Mouse (Mus musculus): Measurements from ENCODE around the gene Pfdn6. TPM values are rescaled to one million over a fixed set of nuclear protein-coding genes. Genes with fewer than 3 reads are reported as not detected.
A peak's percentile ranks its signal among the peaks of the same experiment; 100 is the strongest.

The Pfdn6 gene
- polyA plus RNA-seq, 1 experiment from 2014 or later = 211 TPM

DNA sequence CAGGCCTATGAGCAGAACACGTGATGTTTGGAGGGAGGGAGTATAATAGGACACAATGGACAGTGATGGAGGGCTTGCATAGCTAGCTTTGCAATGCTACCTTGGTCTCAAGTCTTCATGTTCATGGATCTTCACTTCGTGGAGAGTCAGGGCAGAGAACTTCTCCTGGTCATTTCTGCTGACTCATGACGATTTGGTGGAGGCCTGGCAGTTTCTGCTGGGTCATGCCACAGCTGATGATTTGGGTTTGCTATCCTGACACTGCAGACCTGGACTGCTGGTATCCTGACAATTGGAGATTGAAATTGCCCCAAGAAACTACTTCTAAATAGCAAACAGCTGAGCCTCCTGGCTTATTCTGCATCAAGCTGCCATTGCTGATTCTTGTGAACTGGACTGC, 33.4 kb upstream of the Pfdn6 start:
- H3K9me3 ChIP-seq (replicated peaks; ENCODE audit: control insufficient read depth, low read length) = no peaks in the 10 kb centered on the region
- H3K4me2 ChIP-seq (ENCODE audit: low read depth, low read length) = no peak overlapping the region
- no peak overlapping the region for H3K4me3 ChIP-seq (ENCODE audit: low read depth, low read length)
- no peak overlapping the region for H3K9ac ChIP-seq (replicated peaks; ENCODE audit: low read length)
- ATAC-seq (replicated peaks; ENCODE audit: insufficient number of reproducible peaks, low FRiP score, low TSS enrichment, low read depth) = no peak
- H3K4me1 ChIP-seq (ENCODE audit: control insufficient read depth, insufficient read depth, low read length) = no peaks in the 10 kb centered on the region
- no peak overlapping the region for H3K27ac ChIP-seq (replicated peaks; ENCODE audit: low read depth, low read length)
- DNase-seq (ENCODE audit: low spot score) = no peak
- H3K27me3 ChIP-seq (ENCODE audit: control insufficient read depth, insufficient read depth, low read length) = peaks cover 16% of the 10 kb centered on the region
- 63% methylated on average over 3 of the region's 3 CpGs for WGBS
- no peaks in the 10 kb centered on the region for H3K36me3 ChIP-seq (replicated peaks; ENCODE audit: control insufficient read depth, insufficient read depth, low read depth, low read length)

- DNase-seq (ENCODE audit: low spot score) (peak; percentile 76), ATAC-seq (replicated peaks; ENCODE audit: insufficient number of reproducible peaks, low FRiP score, low TSS enrichment, low read depth) (no peak)
- Histone ChIP-seq H3K9ac (replicated peaks; ENCODE audit: low read length) (no peak overlapping the region), H3K36me3 (replicated peaks; ENCODE audit: control insufficient read depth, insufficient read depth, low read depth, low read length) (no peaks in the 10 kb centered on the region), H3K27ac (replicated peaks; ENCODE audit: low read depth, low read length) (no peak overlapping the region), H3K4me2 (ENCODE audit: low read depth, low read length) (no peak overlapping the region), H3K4me1 (ENCODE audit: control insufficient read depth, insufficient read depth, low read length) (no peaks in the 10 kb centered on the region), H3K27me3 (ENCODE audit: control insufficient read depth, insufficient read depth, low read length) (peaks cover 7% of the 10 kb centered on the region), H3K9me3 (replicated peaks; ENCODE audit: control insufficient read depth, low read length) (no peaks in the 10 kb centered on the region), H3K4me3 (ENCODE audit: low read depth, low read length) (no peak overlapping the region)
- 4% methylated on average over 1 of the region's 1 CpGs for WGBS
Observed at GRCm38 (mm10) chr17:33972691-33973090, 32.5 kb upstream of the Pfdn6 start.

DNA sequence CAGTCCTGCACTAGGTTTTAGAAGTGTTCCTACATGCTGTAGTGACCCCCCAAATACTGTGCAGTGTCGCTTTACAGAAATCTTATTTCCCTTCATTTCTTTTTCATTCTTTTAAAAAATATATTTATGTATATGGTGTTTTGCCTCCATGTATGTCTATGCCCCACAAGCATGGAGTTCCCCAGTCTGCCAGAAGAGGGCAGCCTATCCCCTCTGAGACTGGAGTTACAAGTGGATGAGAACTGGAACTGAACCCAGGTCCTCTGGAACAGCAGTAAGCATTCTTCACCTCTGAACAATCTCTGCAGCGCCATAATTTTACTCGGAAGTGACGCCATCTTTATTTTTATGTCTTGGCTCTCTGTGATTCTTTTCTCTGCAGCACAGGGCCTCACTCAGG, 29.3 kb upstream of the Pfdn6 start:
- no peak for ATAC-seq (replicated peaks; ENCODE audit: insufficient number of reproducible peaks, low FRiP score, low TSS enrichment, low read depth)
- Histone ChIP-seq H3K9ac (replicated peaks; ENCODE audit: low read length) (no peak overlapping the region), H3K4me1 (ENCODE audit: control insufficient read depth, insufficient read depth, low read length) (no peaks in the 10 kb centered on the region), H3K9me3 (replicated peaks; ENCODE audit: control insufficient read depth, low read length) (no peaks in the 10 kb centered on the region), H3K36me3 (replicated peaks; ENCODE audit: control insufficient read depth, insufficient read depth, low read depth, low read length) (no peaks in the 10 kb centered on the region), H3K27me3 (ENCODE audit: control insufficient read depth, insufficient read depth, low read length) (no peaks in the 10 kb centered on the region), H3K27ac (replicated peaks; ENCODE audit: low read depth, low read length) (no peak overlapping the region), H3K4me3 (ENCODE audit: low read depth, low read length) (no peak overlapping the region), H3K4me2 (ENCODE audit: low read depth, low read length) (no peak overlapping the region)
- no peak for DNase-seq (ENCODE audit: low spot score)
- 73% methylated on average over 4 of the region's 4 CpGs for WGBS

DNA sequence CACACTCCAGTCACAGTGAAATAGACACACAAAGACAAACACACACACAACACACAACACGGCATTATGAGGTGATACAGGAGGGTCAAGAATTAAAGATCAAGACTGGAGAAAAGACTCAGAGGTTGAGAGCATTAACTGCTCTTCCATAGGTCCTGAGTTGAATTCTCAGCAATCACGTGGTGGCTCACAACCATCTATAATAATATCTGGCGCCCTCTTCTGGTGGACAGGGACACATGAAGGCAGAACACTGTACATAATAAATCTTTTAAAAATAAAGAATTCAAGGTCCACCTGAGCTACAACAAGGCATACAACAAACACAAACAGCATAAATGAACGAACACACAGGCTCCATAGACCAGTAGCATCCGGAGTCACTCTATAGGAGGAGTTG, 28.8 kb upstream of the Pfdn6 start:
- WGBS = 26% methylated on average over 5 of the region's 5 CpGs
- Histone ChIP-seq H3K4me2 (ENCODE audit: low read depth, low read length) (no peak overlapping the region), H3K4me3 (ENCODE audit: low read depth, low read length) (no peak overlapping the region), H3K9ac (replicated peaks; ENCODE audit: low read length) (no peak overlapping the region), H3K9me3 (replicated peaks; ENCODE audit: control insufficient read depth, low read length) (no peaks in the 10 kb centered on the region), H3K27me3 (ENCODE audit: control insufficient read depth, insufficient read depth, low read length) (no peaks in the 10 kb centered on the region), H3K27ac (replicated peaks; ENCODE audit: low read depth, low read length) (no peak overlapping the region), H3K36me3 (replicated peaks; ENCODE audit: control insufficient read depth, insufficient read depth, low read depth, low read length) (no peaks in the 10 kb centered on the region), H3K4me1 (ENCODE audit: control insufficient read depth, insufficient read depth, low read length) (no peaks in the 10 kb centered on the region)
- DNase-seq (ENCODE audit: low spot score) = peak; percentile 68
- peak; percentile 55 for ATAC-seq (replicated peaks; ENCODE audit: insufficient number of reproducible peaks, low FRiP score, low TSS enrichment, low read depth)

DNA sequence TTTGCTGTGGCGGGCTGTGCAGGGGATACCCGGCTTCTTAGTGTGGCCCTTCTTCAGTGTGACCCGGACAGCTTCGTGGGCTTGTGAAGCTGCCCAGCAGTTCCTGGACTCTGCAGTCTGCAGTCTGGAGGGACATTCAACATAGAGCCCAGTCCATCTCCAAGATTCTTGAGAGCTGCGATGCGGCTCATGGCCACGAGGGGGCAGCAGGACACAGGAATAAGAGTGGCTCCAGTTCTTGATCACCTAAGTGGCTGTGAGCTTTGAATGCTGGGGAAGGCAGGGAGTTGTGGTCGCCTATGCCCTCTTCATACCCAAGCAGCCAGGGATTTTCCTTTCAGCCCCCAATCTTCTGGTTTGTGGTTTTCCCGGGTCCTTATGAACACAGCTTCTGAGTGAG, 28.3 kb upstream of the Pfdn6 start:
- no peak overlapping the region for H3K4me2 ChIP-seq (ENCODE audit: low read depth, low read length)
- H3K36me3 ChIP-seq (replicated peaks; ENCODE audit: control insufficient read depth, insufficient read depth, low read depth, low read length) = no peaks in the 10 kb centered on the region
- no peaks in the 10 kb centered on the region for H3K27me3 ChIP-seq (ENCODE audit: control insufficient read depth, insufficient read depth, low read length)
- ATAC-seq (replicated peaks; ENCODE audit: insufficient number of reproducible peaks, low FRiP score, low TSS enrichment, low read depth) (peak; percentile 31; the same call in 1 of the 2 replicates), DNase-seq (ENCODE audit: low spot score) (peak; percentile 89)
- no peak overlapping the region for H3K4me3 ChIP-seq (ENCODE audit: low read depth, low read length)
- no peak overlapping the region for H3K27ac ChIP-seq (replicated peaks; ENCODE audit: low read depth, low read length)
- no peaks in the 10 kb centered on the region for H3K9me3 ChIP-seq (replicated peaks; ENCODE audit: control insufficient read depth, low read length)
- 4% methylated on average over 9 of the region's 9 CpGs for WGBS
- H3K9ac ChIP-seq (replicated peaks; ENCODE audit: low read length) = no peak overlapping the region
- H3K4me1 ChIP-seq (ENCODE audit: control insufficient read depth, insufficient read depth, low read length) = no peaks in the 10 kb centered on the region

DNA sequence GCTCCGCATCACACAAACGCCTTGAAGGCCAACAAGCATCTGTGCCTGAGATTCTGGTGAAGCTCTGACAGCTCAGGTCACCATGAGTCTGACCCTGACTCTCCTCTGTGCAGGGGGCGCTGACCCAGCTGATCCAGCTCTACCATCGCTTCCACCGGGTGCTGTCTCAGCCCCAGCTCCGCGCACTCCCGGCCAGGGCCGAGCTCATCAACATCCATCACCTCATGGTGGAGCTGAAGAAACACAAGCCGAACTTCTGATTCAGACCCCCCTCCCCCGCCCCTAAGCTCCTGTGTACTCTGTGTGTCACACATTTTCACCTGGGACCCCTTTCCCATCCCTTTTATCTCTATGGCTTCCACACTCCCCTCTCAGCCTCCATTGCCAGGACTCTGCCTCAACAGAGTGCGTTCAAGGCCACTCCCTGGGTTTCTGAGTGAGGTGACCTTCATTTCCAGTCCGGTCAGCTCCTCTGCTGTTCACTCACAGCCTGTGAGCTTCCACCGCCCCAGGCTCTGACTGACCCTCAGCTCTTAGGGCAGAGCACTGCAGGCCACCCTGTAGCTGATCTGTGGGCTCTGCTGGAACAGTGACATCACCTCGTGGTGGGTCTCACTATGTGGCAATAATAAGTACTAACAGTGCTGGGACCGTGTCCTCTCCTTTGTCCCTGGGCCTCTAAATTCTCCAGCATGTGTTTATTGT, 25.9 kb upstream of the Pfdn6 start:
- H3K27ac ChIP-seq (replicated peaks; ENCODE audit: low read depth, low read length) = no peak overlapping the region
- ATAC-seq (replicated peaks; ENCODE audit: insufficient number of reproducible peaks, low FRiP score, low TSS enrichment, low read depth) (no peak), DNase-seq (ENCODE audit: low spot score) (no peak)
- no peaks in the 10 kb centered on the region for H3K9me3 ChIP-seq (replicated peaks; ENCODE audit: control insufficient read depth, low read length)
- no peak overlapping the region for H3K4me2 ChIP-seq (ENCODE audit: low read depth, low read length)
- H3K4me1 ChIP-seq (ENCODE audit: control insufficient read depth, insufficient read depth, low read length) = no peaks in the 10 kb centered on the region
- no peaks in the 10 kb centered on the region for H3K27me3 ChIP-seq (ENCODE audit: control insufficient read depth, insufficient read depth, low read length)
- H3K4me3 ChIP-seq (ENCODE audit: low read depth, low read length) = no peak overlapping the region
- H3K9ac ChIP-seq (replicated peaks; ENCODE audit: low read length) = no peak overlapping the region
- 88% methylated on average over 16 of the region's 16 CpGs for WGBS
- H3K36me3 ChIP-seq (replicated peaks; ENCODE audit: control insufficient read depth, insufficient read depth, low read depth, low read length) = no peaks in the 10 kb centered on the region

DNA sequence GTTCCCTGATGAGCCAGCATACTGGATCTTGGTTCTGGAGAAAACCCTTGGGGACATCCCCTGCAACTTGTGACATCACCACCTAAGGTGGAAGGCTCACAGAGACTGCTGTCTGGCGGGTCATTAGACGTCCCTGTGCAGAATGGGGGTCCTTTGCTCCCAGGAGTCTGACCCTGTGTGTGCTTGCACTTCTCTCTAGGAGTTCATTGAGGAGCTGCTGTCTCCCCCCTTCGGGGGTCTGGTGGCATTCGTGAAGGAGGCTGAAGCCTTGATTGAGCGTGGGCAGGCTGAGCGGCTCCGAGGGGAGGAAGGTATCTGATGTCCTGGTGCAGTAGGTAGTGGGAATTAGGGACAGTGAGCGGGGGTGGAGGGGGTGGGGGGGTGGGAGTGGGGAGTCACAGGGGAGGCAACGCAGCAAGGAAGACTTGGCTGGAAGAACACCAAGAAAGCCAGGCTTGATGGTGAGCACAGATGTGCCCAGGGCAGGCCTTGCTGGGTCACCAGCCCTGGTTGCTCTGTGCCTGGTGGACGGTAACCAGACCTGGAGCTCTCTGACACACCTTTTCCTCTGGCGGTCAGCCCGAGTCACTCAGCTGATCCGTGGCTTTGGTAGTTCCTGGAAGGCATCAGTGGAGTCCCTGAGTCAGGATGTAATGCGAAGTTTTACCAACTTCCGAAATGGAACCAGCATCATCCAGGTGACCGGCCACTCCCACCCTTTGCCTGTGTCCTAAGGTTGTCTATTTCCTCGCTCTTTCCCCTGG, 25.1 kb upstream of the Pfdn6 start:
- no peak overlapping the region for H3K9ac ChIP-seq (replicated peaks; ENCODE audit: low read length)
- no peaks in the 10 kb centered on the region for H3K27me3 ChIP-seq (ENCODE audit: control insufficient read depth, insufficient read depth, low read length)
- no peaks in the 10 kb centered on the region for H3K9me3 ChIP-seq (replicated peaks; ENCODE audit: control insufficient read depth, low read length)
- no peak for DNase-seq (ENCODE audit: low spot score)
- ATAC-seq (replicated peaks; ENCODE audit: insufficient number of reproducible peaks, low FRiP score, low TSS enrichment, low read depth) = no peak
- H3K4me2 ChIP-seq (ENCODE audit: low read depth, low read length) = no peak overlapping the region
- H3K4me1 ChIP-seq (ENCODE audit: control insufficient read depth, insufficient read depth, low read length) = no peaks in the 10 kb centered on the region
- H3K27ac ChIP-seq (replicated peaks; ENCODE audit: low read depth, low read length) = no peak overlapping the region
- H3K4me3 ChIP-seq (ENCODE audit: low read depth, low read length) = no peak overlapping the region
- H3K36me3 ChIP-seq (replicated peaks; ENCODE audit: control insufficient read depth, insufficient read depth, low read depth, low read length) = no peaks in the 10 kb centered on the region
- 87% methylated on average over 17 of the region's 17 CpGs for WGBS

DNA sequence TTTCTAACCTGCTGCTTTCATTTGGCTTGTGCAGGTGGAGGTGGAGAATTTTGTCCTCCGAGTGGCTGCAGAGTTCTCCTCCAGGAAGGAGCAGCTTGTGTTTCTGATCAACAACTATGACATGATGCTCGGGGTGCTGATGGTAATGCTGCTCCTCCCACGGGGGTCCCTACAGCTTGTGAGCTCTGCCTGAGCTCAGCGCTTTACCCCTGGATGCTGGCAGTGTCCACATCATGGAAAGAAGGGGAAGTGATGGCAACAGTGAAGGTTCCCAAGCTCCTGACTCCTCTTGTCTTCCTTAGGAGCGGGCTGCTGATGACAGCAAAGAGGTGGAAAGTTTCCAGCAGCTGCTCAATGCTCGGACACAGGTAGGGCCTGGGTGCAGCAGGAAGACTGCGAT, 22.7 kb upstream of the Pfdn6 start:
- Histone ChIP-seq H3K4me3 (ENCODE audit: low read depth, low read length) (no peak overlapping the region), H3K4me2 (ENCODE audit: low read depth, low read length) (no peak overlapping the region), H3K27me3 (ENCODE audit: control insufficient read depth, insufficient read depth, low read length) (no peaks in the 10 kb centered on the region), H3K9ac (replicated peaks; ENCODE audit: low read length) (no peak overlapping the region), H3K4me1 (ENCODE audit: control insufficient read depth, insufficient read depth, low read length) (no peaks in the 10 kb centered on the region), H3K36me3 (replicated peaks; ENCODE audit: control insufficient read depth, insufficient read depth, low read depth, low read length) (peaks cover 2% of the 10 kb centered on the region; the same call in 1 of the 2 replicates), H3K27ac (replicated peaks; ENCODE audit: low read depth, low read length) (no peak overlapping the region), H3K9me3 (replicated peaks; ENCODE audit: control insufficient read depth, low read length) (no peaks in the 10 kb centered on the region)
- ATAC-seq (replicated peaks; ENCODE audit: insufficient number of reproducible peaks, low FRiP score, low TSS enrichment, low read depth) (no peak), DNase-seq (ENCODE audit: low spot score) (no peak)
- 93% methylated on average over 7 of the region's 7 CpGs for WGBS
